Mouse (Mus musculus) liver, embryonic 14.5 days (tissue): ENCODE results near the gene Rtp1.

ENCODE experiments used
- CTCF ChIP-seq: IDR thresholded peaks from 2 replicates; pipeline ENCODE4 v1.5.1; 2016; ENCODE audit warnings: antibody characterized with exemption, low read depth, control low read depth
- EP300 ChIP-seq: IDR thresholded peaks from 2 replicates; pipeline ENCODE4 v1.6.1; 2016; ENCODE audit warnings: antibody characterized with exemption, low read depth

DNA sequence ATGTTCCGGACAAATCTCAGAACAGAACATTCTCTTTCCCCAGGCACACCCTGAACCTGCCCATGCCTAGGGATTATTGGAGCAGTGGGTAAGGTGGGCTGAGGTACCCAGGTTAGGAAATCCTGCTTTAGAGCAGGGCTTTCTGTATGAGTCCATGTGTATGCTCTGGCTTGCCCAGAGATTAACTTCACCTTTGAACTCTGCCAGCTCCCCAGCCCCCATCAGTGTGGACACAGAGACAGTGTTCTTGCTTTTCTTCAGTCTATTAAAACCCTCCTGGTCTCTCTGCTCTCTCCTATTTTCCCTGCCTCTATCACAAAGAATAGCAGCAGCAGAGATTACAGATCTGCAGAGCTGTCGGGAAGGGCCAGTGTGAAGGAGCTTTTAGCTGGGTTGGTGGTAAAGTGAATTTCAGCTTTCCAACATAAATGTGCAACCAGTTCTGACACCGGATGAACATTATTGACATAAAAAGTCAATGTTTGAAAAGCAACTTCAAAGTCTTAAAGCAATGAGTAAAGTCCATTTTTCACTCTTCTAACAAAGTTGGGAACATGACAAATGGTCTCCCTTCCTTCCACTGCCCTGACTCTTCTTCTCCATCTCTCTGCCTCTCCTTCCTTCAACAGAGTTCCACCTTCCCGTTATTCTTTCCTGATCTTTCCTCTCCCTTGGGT is 34.9 kb downstream of the Rtp1 start:
- no peak for TF ChIP-seq EP300
- TF ChIP-seq CTCF, result no peak
